Mouse (Mus musculus): ENCODE measurements around the gene Brk1. TPM values are rescaled to one million over a fixed set of nuclear protein-coding genes. Genes with fewer than 3 reads are reported as not detected.

Gene Brk1
- 224 and 232 TPM in 2 replicates for polyA plus RNA-seq (2015; fragmentation: Nextera tagmentation; extraction: Ambion mirVana)

DNA sequence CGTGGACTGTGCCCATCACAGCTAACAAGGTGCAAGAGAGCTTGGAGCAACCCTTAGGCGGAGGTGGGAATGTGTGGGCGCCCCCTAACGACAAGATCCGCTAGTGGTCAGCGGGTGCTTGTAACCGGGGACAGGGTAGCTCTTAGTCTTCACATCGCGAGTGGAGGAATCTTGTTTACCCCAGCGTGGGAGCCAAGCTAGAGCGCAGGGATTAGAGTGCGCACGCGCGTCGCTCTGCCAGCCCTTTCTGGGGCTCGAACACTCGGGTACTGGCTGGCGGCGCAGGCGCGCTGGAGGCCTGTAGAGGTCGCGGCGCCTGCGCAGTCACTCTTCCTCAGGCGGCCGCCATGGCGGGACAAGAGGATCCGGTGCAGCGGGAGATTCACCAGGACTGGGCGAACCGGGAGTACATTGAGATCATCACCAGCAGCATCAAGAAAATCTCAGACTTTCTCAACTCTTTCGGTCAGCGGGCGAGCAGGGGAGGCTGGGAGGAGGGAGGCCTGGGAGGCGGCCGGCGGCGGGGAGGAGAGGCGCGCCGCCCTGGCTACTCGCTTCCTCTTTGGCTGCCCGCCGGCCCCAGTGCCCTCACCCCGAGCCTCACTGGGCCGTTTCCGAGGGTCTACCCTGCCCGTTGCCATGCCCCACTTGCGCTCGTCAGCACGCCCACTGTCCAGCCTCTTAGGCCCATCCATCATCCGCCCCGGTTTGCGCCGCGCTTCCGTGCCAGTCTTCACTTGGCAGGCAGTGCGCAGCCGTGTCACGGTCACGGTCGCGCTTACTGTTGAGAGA lies at the start of gene Brk1:
Gene Brk1, plus strand, starts transcription at position 341 of the 792 bp plus-strand sequence.
- H3K9me3 ChIP-seq = no peaks in the 10 kb centered on the region
- H3K36me3 ChIP-seq (replicated peaks) = no peaks in the 10 kb centered on the region
- peak; percentile 96 for ATAC-seq (replicated peaks)
- H3K27me3 ChIP-seq (replicated peaks) = no peaks in the 10 kb centered on the region
- H3K27ac ChIP-seq = peak within 1 kb of the TSS; percentile 78
- H3K9ac ChIP-seq = peak within 1 kb of the TSS; percentile 90
- H3K4me1 ChIP-seq = peaks cover 24% of the 10 kb centered on the region
- peak within 1 kb of the TSS; percentile 95 for H3K4me3 ChIP-seq
- WGBS = under 1% methylated on average over 63 of the region's 65 CpGs
- peak within 1 kb of the TSS; percentile 89 for H3K4me2 ChIP-seq

GRCm38 (mm10) chr6:113559736-113560135 lies 44.8 kb upstream of the Brk1 start:
- Histone ChIP-seq H3K9ac (no peak overlapping the region), H3K27me3 (replicated peaks) (no peaks in the 10 kb centered on the region), H3K27ac (no peak overlapping the region), H3K9me3 (no peaks in the 10 kb centered on the region), H3K4me3 (no peak overlapping the region), H3K4me1 (no peaks in the 10 kb centered on the region), H3K36me3 (replicated peaks) (no peaks in the 10 kb centered on the region), H3K4me2 (no peak overlapping the region)
- no peak for ATAC-seq (replicated peaks)
- WGBS = 58% methylated on average over 6 of the region's 6 CpGs

GRCm38 (mm10) chr6:113564557-113564956 lies 40.0 kb upstream of the Brk1 start:
- Histone ChIP-seq H3K4me3 (no peak overlapping the region), H3K4me2 (no peak overlapping the region), H3K27ac (no peak overlapping the region), H3K36me3 (replicated peaks) (no peaks in the 10 kb centered on the region), H3K4me1 (no peaks in the 10 kb centered on the region), H3K9me3 (no peaks in the 10 kb centered on the region), H3K27me3 (replicated peaks) (no peaks in the 10 kb centered on the region), H3K9ac (no peak overlapping the region)
- ATAC-seq (replicated peaks) = no peak
- 95% methylated on average over 1 of the region's 1 CpGs for WGBS

GRCm38 (mm10) chr6:113576044-113576443 lies 28.5 kb upstream of the Brk1 start:
- no peaks in the 10 kb centered on the region for H3K4me1 ChIP-seq
- no peaks in the 10 kb centered on the region for H3K27me3 ChIP-seq (replicated peaks)
- H3K27ac ChIP-seq = no peak overlapping the region
- 94% methylated on average over 6 of the region's 6 CpGs for WGBS
- no peaks in the 10 kb centered on the region for H3K9me3 ChIP-seq
- ATAC-seq (replicated peaks) = no peak
- H3K4me3 ChIP-seq = no peak overlapping the region
- no peak overlapping the region for H3K9ac ChIP-seq
- H3K36me3 ChIP-seq (replicated peaks) = no peaks in the 10 kb centered on the region
- H3K4me2 ChIP-seq = no peak overlapping the region

DNA sequence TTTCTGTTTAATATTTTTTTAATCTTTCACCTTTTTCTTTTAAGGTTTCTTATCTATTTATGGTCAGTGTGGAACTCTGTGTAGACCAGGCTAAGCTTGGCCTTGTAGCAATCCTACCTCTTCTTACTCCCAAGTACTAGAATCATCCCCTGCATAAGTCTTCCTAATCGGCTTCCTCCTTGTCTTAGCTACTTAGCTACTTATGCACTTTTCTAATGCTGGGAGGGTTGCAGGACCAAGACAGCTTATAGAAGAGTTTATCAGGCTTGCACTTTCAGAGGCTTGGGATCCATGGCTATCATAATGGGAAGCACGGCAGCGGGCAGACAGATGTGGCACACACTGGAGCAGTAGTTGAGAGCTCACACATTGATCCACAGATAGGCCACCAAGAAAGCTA lies 25.3 kb upstream of the Brk1 start:
- H3K4me2 ChIP-seq = no peak overlapping the region
- WGBS = 97% methylated on average over 3 of the region's 3 CpGs

DNA sequence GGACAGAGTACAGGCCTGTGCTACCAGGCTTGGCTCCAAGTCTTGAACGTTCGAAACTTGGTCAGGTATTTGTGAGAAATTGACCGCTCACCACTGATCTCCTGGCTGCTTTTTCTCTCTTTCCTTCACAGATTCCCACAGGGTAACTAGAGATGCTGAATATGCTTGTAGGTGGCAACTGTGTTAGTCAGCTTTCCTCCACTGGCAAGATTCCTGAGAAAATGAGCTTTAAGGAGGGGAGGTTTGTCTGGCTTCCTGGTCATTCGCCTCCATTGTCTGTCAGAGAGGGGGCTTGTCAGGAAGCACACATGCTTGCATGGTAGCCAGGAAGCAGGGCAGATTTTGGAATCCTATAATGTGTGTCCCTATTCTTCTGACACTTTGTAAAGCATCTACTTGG lies 21.5 kb upstream of the Brk1 start:
- Histone ChIP-seq H3K27me3 (replicated peaks) (no peaks in the 10 kb centered on the region), H3K9ac (no peak overlapping the region), H3K27ac (no peak overlapping the region), H3K4me3 (no peak overlapping the region), H3K36me3 (replicated peaks) (no peaks in the 10 kb centered on the region), H3K4me2 (no peak overlapping the region), H3K4me1 (no peaks in the 10 kb centered on the region), H3K9me3 (no peaks in the 10 kb centered on the region)
- no peak for ATAC-seq (replicated peaks)
- 95% methylated on average over 4 of the region's 4 CpGs for WGBS

More for the DNA sequence above, 25.3 kb upstream of the Brk1 start:
- no peak for ATAC-seq (replicated peaks)
- H3K4me3 ChIP-seq = no peak overlapping the region
- no peaks in the 10 kb centered on the region for H3K9me3 ChIP-seq
- H3K27ac ChIP-seq = no peak overlapping the region
- no peak overlapping the region for H3K9ac ChIP-seq
- H3K36me3 ChIP-seq (replicated peaks) = no peaks in the 10 kb centered on the region
- H3K4me1 ChIP-seq = no peaks in the 10 kb centered on the region
- no peaks in the 10 kb centered on the region for H3K27me3 ChIP-seq (replicated peaks)

DNA sequence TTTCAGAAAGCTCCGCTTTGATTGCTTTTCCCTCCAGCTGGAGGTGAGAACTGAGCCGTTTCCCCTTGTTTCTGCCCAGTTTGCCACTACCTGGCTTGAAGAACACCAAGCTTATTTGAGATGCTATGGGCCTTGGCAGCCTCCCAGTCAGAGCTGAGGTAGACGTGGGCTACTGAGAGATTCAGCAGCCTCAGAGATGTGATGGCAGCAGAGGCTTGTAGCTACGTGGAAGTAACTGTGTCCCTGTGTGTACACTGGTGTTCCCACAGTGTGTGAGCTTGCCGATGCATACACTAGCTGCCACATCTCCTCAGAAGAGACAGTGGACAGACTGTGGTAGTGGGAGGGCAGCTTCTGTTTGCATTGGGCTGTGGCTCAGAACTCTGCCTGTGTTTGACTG lies 19.5 kb upstream of the Brk1 start:
- ATAC-seq (replicated peaks) = no peak

GRCm38 (mm10) chr6:113586466-113587183 lies 17.9 kb upstream of the Brk1 start:
- Histone ChIP-seq H3K4me1 (no peaks in the 10 kb centered on the region), H3K27ac (no peak overlapping the region), H3K36me3 (replicated peaks) (no peaks in the 10 kb centered on the region), H3K9me3 (no peaks in the 10 kb centered on the region), H3K9ac (no peak overlapping the region), H3K4me3 (no peak overlapping the region), H3K4me2 (no peak overlapping the region), H3K27me3 (replicated peaks) (no peaks in the 10 kb centered on the region)
- WGBS = 74% methylated on average over 5 of the region's 5 CpGs
- no peak for ATAC-seq (replicated peaks)

More for the DNA sequence above, 19.5 kb upstream of the Brk1 start:
- Histone ChIP-seq H3K4me2 (no peak overlapping the region), H3K9me3 (no peaks in the 10 kb centered on the region), H3K9ac (no peak overlapping the region), H3K4me1 (no peaks in the 10 kb centered on the region), H3K27me3 (replicated peaks) (no peaks in the 10 kb centered on the region), H3K36me3 (replicated peaks) (no peaks in the 10 kb centered on the region), H3K4me3 (no peak overlapping the region), H3K27ac (no peak overlapping the region)
- WGBS = 91% methylated on average over 5 of the region's 5 CpGs

GRCm38 (mm10) chr6:113592637-113593036 lies 11.9 kb upstream of the Brk1 start:
- 96% methylated on average over 2 of the region's 2 CpGs for WGBS
- no peak overlapping the region for H3K9ac ChIP-seq
- H3K4me1 ChIP-seq = no peaks in the 10 kb centered on the region
- no peaks in the 10 kb centered on the region for H3K36me3 ChIP-seq (replicated peaks)
- H3K4me3 ChIP-seq = no peak overlapping the region
- H3K4me2 ChIP-seq = no peak overlapping the region
- no peak overlapping the region for H3K27ac ChIP-seq
- no peak for ATAC-seq (replicated peaks)
- H3K27me3 ChIP-seq (replicated peaks) = no peaks in the 10 kb centered on the region
- H3K9me3 ChIP-seq = no peaks in the 10 kb centered on the region

- no peak for ATAC-seq (replicated peaks)
- Histone ChIP-seq H3K27me3 (replicated peaks) (no peaks in the 10 kb centered on the region), H3K27ac (no peak overlapping the region), H3K9ac (no peak overlapping the region), H3K36me3 (replicated peaks) (no peaks in the 10 kb centered on the region), H3K9me3 (no peaks in the 10 kb centered on the region), H3K4me2 (no peak overlapping the region), H3K4me3 (no peak overlapping the region), H3K4me1 (no peaks in the 10 kb centered on the region)
- WGBS = 93% methylated on average over 4 of the region's 4 CpGs
Measured at GRCm38 (mm10) chr6:113597945-113598344, 6.6 kb upstream of the Brk1 start.

- ATAC-seq (replicated peaks) = no peak
- H3K36me3 ChIP-seq (replicated peaks) = no peaks in the 10 kb centered on the region
- H3K4me1 ChIP-seq = no peaks in the 10 kb centered on the region
- no peaks in the 10 kb centered on the region for H3K27me3 ChIP-seq (replicated peaks)
- H3K27ac ChIP-seq = no peak overlapping the region
- no peak overlapping the region for H3K4me3 ChIP-seq
- 71% methylated on average over 5 of the region's 5 CpGs for WGBS
- H3K9ac ChIP-seq = no peak overlapping the region
- no peaks in the 10 kb centered on the region for H3K9me3 ChIP-seq
- H3K4me2 ChIP-seq = no peak overlapping the region
Measured at GRCm38 (mm10) chr6:113599833-113600232, 4.7 kb upstream of the Brk1 start.

DNA sequence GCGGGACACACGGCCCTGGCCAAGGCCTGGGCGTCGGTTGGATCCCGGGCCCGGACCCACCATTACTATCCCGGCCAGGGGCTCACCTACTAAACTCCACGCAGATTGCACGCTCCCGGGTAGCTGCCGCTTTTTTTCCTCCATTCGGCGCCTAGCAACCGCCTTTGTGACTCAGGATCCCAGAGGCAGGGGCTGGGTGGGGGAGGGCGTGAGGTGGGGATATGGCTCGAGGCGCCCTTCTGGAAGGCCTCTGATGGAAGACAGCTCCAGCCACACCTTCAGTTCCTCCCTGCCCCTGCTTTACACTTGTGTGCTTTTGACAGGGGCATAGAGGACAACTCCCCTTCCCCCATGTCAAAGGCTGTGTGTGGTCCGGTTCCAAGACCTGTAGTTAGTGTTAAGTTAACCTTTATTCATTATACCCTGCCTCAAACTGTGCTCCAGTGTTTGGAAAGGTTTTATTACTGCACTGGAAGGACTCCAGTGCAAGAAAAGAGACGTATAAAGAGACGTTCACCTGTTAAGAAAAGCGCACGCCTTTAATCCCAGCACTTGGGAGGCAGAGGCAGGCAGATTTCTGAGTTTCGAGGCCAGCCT lies 3.9 kb upstream of the Brk1 start, which contains the start of gene Fancd2os:
Gene Fancd2os, minus strand, starts transcription at position 173 of the 597 bp plus-strand sequence.
- 32% methylated on average over 23 of the region's 23 CpGs for WGBS
- no peak for ATAC-seq (replicated peaks)
- H3K4me1 ChIP-seq = peaks cover 5% of the 10 kb centered on the region
- H3K27me3 ChIP-seq (replicated peaks) = no peaks in the 10 kb centered on the region
- no peaks in the 10 kb centered on the region for H3K9me3 ChIP-seq
- no peak within 1 kb of the TSS for H3K9ac ChIP-seq
- no peak within 1 kb of the TSS for H3K4me3 ChIP-seq
- H3K36me3 ChIP-seq (replicated peaks) = no peaks in the 10 kb centered on the region
- H3K4me2 ChIP-seq = no peak within 1 kb of the TSS
- H3K27ac ChIP-seq = no peak within 1 kb of the TSS

Measured in midbrain, embryonic 15.5 days (tissue).